Mouse (Mus musculus): ENCODE results near the gene Olfr412.

DNA sequence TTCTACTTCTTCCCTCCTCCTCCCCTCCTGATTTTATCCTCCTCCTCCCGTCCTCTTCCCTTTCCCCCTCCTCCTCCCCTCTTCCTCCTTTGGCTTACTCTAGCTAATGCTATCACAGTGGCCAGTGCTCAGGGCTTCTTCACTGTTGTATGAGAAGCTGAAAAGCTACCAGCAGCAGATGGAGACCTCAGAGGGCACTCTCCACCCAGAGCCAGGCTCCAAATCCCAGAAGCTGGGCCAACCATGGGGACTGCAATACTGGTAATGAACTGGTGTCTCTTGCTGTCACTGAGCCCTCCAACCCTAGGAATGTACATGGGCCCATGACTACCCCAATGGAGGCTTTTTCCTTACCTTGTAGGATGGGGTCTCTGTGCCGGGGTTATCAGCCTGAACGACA, 50.1 kb downstream of the Olfr412 start:
- TF ChIP-seq POLR2AphosphoS2 (IDR thresholded peaks at IDR 0.05; ENCODE audit: low read length) (no peak), TAL1 (IDR thresholded peaks at IDR 0.05; ENCODE audit: low read length) (no peak), MYC (IDR thresholded peaks at IDR 0.05; ENCODE audit: low read depth, low read length) (no peak), SIN3A (IDR thresholded peaks at IDR 0.05; ENCODE audit: low read length) (no peak), ZMIZ1 (IDR thresholded peaks at IDR 0.05; ENCODE audit: low read depth, low read length) (no peak), CHD1 (IDR thresholded peaks at IDR 0.05; ENCODE audit: low read depth, low read length) (no peak), RCOR1 (IDR thresholded peaks at IDR 0.05; ENCODE audit: low read depth, low read length) (no peak), MAFK (IDR thresholded peaks at IDR 0.05; ENCODE audit: borderline replicate concordance, low read depth, low read length) (no peak)

Data from MEL (cell line).